Mouse (Mus musculus) kidney, embryonic 16.5 days (tissue): ENCODE results near the gene E130308A19Rik. TPM values are rescaled to one million over a fixed set of nuclear protein-coding genes. Genes with fewer than 3 reads are reported as not detected.

Experiments
- ATAC-seq: fragments of 200-750 bp; cut with Nextera tagmentation; 2 replicates; pipeline ENCODE4 v1.8.0; 2017; ENCODE audit warnings: moderate TSS enrichment; ENCODE audit not compliant: low FRiP score, low TSS enrichment
- H3K27ac ChIP-seq: fragments of 300-500 bp; sonication (generic); 2 replicates; pipeline ENCODE4 v1.5.1; 2014; ENCODE audit warnings: low read length
- H3K27me3 ChIP-seq: fragments of 300-500 bp; sonication (generic); 2 replicates; pipeline ENCODE4 v1.6.1; 2014; ENCODE audit warnings: low read length, control low read depth, mixed read lengths; ENCODE audit not compliant: insufficient read depth
- H3K36me3 ChIP-seq: fragments of 300-500 bp; sonication (generic); 2 replicates; pipeline ENCODE4 v1.6.1; 2014; ENCODE audit warnings: low read length, control low read depth, mixed read lengths; ENCODE audit not compliant: insufficient read depth
- H3K4me1 ChIP-seq: fragments of 300-500 bp; sonication (generic); 2 replicates; pipeline ENCODE4 v1.6.1; 2014; ENCODE audit warnings: low read length, control low read depth, mixed read lengths; ENCODE audit not compliant: insufficient read depth
- H3K4me2 ChIP-seq: fragments of 300-500 bp; sonication (generic); replicated peaks from 2 replicates; pipeline ENCODE4 v1.6.1; 2014; ENCODE audit warnings: low read depth, low read length
- H3K4me3 ChIP-seq: fragments of 300-500 bp; sonication (generic); 2 replicates; pipeline ENCODE4 v1.5.1; 2014; ENCODE audit warnings: mild to moderate bottlenecking, low read length
- H3K9ac ChIP-seq: fragments of 300-500 bp; sonication (generic); replicated peaks from 2 replicates; pipeline ENCODE4 v1.6.1; 2014; ENCODE audit warnings: low read length
- H3K9me3 ChIP-seq: fragments of 300-500 bp; sonication (generic); 2 replicates; pipeline ENCODE4 v1.6.1; 2016; ENCODE audit warnings: low read length, control low read depth
- WGBS: fragments of 180-500 bp; shearing (Covaris S2); extraction: QIAGEN DNeasy Blood & Tissue Kit; methylation state at CpG from one replicate; pipeline ENCODE4 v1.1.7; 2014; 5-methylcytosine and 5-hydroxymethylcytosine counted together
- polyA plus RNA-seq: library from polyadenylated mRNA; unstranded; fragments of >200 nt; fragmentation: Nextera tagmentation; extraction: Ambion mirVana; gene quantifications from 2 replicates; pipeline ENCODE4 v1.2.1, GENCODE M21; 2015

The E130308A19Rik gene
- polyA plus RNA-seq, 1 experiment from 2014 or later: 35.8 TPM

DNA sequence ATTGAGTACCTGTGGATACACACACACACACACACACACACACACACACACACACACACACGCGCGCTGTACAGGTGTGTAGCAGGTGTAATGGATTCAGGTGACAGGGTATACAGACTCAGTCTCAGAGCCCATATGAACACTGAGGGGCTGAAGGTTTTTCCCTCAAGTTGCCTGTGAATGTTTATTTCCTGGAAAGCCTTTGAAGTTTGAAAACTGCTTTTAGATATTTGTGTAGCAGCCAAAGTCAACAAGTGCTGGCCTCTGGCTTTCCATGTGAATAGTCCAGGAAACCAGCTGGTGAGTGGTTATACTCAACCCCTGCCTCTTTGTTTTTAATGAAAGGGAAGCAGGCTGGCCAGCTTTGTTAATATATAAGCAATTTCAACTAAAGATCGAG lies 91.3 kb downstream of the E130308A19Rik start:
- H3K9ac ChIP-seq: no peak overlapping the region
- no peak overlapping the region; the same call in 1 of the 2 replicates for H3K4me2 ChIP-seq
- no peaks in the 10 kb centered on the region for H3K9me3 ChIP-seq
- H3K4me1 ChIP-seq: peaks cover 67% of the 10 kb centered on the region
- no peaks in the 10 kb centered on the region for H3K27me3 ChIP-seq
- 47% methylated on average over 4 of the region's 4 CpGs for WGBS
- peaks cover 6% of the 10 kb centered on the region; the same call in 1 of the 2 replicates for H3K36me3 ChIP-seq
- peak; percentile 69 for ATAC-seq
- H3K27ac ChIP-seq: peak overlapping the region; percentile 81
- no peak overlapping the region for H3K4me3 ChIP-seq

DNA sequence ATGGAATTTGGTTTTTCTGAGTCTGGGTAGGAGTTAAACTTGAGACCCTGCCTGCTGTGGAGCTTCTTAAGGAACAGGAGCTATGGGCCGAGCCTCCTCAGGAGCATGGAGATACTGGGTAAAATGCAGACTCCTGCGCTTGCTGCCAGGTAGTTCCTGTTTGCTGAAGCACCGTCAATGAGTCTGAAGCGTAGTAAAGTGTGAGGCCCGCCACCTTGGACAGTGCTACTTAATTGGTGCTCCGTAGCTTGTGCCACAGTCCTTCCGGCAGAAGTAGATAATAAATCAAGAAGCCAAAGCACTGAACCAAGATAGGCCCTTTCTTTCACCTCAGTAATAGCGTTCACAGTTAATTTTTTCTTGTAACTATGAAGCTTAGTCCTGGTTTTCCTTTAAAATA lies 92.5 kb downstream of the E130308A19Rik start:
- no peaks in the 10 kb centered on the region for H3K27me3 ChIP-seq
- H3K4me1 ChIP-seq: peaks cover 56% of the 10 kb centered on the region
- peaks cover 6% of the 10 kb centered on the region; the same call in 1 of the 2 replicates for H3K36me3 ChIP-seq
- peak overlapping the region; percentile 73 for H3K27ac ChIP-seq
- H3K9me3 ChIP-seq: no peaks in the 10 kb centered on the region
- 32% methylated on average over 8 of the region's 8 CpGs for WGBS
- peak; percentile 28; the same call in 1 of the 2 replicates for ATAC-seq
- H3K4me3 ChIP-seq: no peak overlapping the region
- H3K9ac ChIP-seq: no peak overlapping the region
- H3K4me2 ChIP-seq: 0 out of 2 replicates have a peak overlapping the region, but pooled peaks have one; percentile 18

DNA sequence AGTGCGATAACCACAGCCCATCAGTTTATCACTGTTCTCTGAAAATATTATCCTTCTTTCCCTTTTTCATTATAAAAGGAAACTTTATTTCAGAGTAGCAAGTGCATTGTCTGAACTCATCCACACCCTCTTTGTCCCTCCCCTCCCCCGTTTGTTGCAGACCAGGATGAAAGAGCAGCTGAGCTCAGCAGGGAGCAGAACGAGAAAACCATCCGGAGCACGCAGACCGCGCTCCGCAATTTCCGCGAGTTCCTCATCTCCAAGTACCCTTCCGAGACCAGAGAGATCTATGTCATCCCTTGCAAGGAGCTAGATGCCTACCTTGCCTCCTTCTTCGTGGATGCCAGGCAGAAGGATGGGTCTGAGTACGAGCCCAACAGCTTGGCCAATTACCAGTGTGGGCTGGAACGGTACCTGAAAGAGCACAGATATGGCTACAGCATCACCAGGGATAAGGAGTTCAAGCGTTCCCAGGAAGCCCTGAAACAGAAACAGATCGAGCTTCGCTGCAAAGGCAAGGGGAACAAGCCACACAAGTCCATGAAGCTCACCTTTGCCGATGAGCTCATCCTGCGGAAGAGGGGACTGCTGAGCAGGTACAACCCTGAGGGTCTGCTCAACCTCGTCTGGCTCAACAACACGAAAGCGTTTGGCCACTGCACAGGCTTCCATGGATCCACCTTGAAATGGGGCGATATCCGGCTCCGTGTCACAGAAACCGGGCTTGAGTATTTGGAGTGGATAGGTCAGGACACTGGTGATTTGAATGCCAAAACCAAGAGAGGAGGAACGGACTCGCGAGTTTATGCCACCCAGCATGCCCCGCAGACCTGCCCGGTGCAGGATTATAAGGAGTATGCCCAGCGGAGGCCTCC lies 93.7 kb downstream of the E130308A19Rik start:
- peaks cover 48% of the 10 kb centered on the region for H3K4me1 ChIP-seq
- peaks cover 6% of the 10 kb centered on the region; the same call in 1 of the 2 replicates for H3K36me3 ChIP-seq
- H3K9me3 ChIP-seq: no peaks in the 10 kb centered on the region
- 90% methylated on average over 32 of the region's 32 CpGs for WGBS
- H3K9ac ChIP-seq: no peak overlapping the region
- H3K4me2 ChIP-seq: no peak overlapping the region
- no peak for ATAC-seq
- H3K27me3 ChIP-seq: no peaks in the 10 kb centered on the region
- no peak overlapping the region for H3K4me3 ChIP-seq
- H3K27ac ChIP-seq: no peak overlapping the region

DNA sequence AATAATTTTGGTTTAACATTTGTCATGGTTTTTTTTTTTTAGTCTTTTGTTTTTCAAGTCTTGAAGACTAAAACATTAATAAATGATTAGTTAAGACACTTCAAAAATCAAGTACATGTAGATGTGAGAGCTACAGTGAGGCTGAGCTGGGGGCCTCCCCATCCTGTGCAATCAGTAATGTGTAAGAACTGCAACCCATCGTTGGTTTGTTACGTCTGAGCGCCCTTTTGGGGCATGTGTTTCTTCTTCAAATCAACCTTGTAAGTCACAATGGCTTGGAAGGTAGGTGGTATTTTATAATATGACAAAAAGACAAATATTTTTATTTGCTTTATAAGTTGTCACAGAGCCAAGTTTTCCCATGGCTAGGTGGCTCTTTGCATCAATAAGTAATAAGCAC lies 95.8 kb downstream of the E130308A19Rik start:
- ATAC-seq: no peak
- H3K4me1 ChIP-seq: peaks cover 29% of the 10 kb centered on the region

DNA sequence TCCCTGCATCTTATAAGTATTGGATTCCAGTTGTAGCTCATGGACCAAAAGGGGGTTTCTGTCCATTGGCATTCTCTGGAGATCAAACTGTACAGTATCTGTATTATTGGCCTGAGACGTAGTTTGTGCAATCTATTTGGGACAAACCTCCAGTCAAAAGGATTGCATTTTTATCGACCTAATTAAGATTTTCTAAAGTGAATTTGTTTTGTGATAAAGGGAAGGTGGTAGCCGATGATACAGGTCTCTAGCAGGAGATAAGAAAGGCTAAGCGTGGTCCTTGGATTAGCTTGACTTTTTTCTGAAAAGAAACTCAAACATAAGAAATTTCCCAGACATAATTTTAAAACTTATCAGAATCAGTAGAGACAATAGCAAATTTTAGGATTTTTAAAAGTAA lies 99.6 kb downstream of the E130308A19Rik start:
- Histone ChIP-seq H3K27me3 (no peaks in the 10 kb centered on the region), H3K9me3 (no peaks in the 10 kb centered on the region), H3K9ac (no peak overlapping the region), H3K36me3 (no peaks in the 10 kb centered on the region; the same call in 1 of the 2 replicates), H3K4me3 (no peak overlapping the region), H3K27ac (no peak overlapping the region), H3K4me1 (peaks cover 19% of the 10 kb centered on the region), H3K4me2 (no peak overlapping the region)
- no peak for ATAC-seq
- WGBS: 89% methylated on average over 4 of the region's 4 CpGs

More for the DNA sequence above, 95.8 kb downstream of the E130308A19Rik start:
- no peak overlapping the region for H3K4me2 ChIP-seq
- no peak overlapping the region for H3K4me3 ChIP-seq
- H3K36me3 ChIP-seq: peaks cover 6% of the 10 kb centered on the region; the same call in 1 of the 2 replicates
- 65% methylated on average over 3 of the region's 3 CpGs for WGBS
- H3K27me3 ChIP-seq: no peaks in the 10 kb centered on the region
- no peak overlapping the region for H3K9ac ChIP-seq
- no peaks in the 10 kb centered on the region for H3K9me3 ChIP-seq
- H3K27ac ChIP-seq: no peak overlapping the region

DNA sequence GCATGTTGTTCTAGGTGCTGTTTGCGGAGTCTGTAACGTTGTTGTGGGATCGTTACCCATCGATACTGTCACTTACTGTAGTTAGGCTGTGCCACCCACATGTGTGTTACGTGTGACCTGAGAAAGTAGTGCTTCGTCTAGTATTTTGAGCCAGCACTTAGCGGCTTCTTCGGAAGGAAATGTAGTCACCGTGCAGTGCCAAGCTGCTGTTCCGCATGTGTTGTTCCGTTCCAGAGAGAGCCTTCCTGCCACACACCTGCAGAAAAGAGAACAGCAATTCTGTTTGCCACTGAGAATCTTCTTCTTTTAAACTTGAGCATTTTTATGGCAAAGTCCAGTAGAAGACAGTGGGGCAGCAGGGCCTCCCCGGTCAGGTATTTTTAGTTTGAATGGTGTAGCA lies 100.5 kb downstream of the E130308A19Rik start:
- no peaks in the 10 kb centered on the region for H3K36me3 ChIP-seq
- H3K4me3 ChIP-seq: no peak overlapping the region
- H3K27ac ChIP-seq: no peak overlapping the region
- H3K4me1 ChIP-seq: peaks cover 13% of the 10 kb centered on the region
- no peak overlapping the region for H3K9ac ChIP-seq
- no peak for ATAC-seq
- H3K27me3 ChIP-seq: no peaks in the 10 kb centered on the region
- no peak overlapping the region for H3K4me2 ChIP-seq
- WGBS: 79% methylated on average over 12 of the region's 12 CpGs
- H3K9me3 ChIP-seq: no peaks in the 10 kb centered on the region

DNA sequence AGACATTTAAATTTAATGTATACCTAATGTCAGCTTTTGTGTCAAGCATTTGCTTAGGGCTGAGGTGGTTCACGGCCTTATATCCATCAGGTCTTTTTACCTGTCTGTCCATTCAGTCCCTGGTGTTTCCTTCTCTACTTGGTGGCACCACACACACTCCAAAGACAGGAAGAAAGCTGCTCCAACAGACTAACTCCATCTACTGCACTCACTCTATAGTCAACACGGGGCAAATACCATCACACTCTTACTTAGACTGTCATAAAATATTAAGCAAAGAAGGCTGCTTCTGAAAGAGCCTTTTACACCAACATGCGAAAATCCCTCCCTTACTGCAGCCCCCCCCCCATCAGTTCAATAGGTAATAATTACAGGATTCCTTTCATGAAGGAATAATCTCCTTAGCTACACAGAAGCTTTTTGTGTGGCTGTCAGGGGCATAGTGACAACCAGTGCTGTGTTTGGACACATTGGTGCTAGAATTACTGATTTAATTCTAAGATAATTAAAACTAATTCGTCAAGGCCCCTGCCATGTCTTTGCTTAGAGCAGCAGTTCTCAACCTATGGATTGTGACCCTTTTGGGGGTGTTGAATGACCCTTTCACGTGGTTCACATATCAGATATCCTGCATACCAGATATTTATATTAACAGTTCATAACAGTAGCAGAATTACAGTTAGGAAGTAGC lies 101.3 kb downstream of the E130308A19Rik start:
- no peak for ATAC-seq
- Histone ChIP-seq H3K27me3 (no peaks in the 10 kb centered on the region), H3K36me3 (no peaks in the 10 kb centered on the region), H3K4me2 (no peak overlapping the region), H3K4me3 (no peak overlapping the region), H3K27ac (no peak overlapping the region), H3K9me3 (no peaks in the 10 kb centered on the region), H3K4me1 (0 out of 2 replicates have a peak, but pooled peaks cover 9% of the 10 kb centered on the region), H3K9ac (no peak overlapping the region)
- 53% methylated on average over 5 of the region's 5 CpGs for WGBS

DNA sequence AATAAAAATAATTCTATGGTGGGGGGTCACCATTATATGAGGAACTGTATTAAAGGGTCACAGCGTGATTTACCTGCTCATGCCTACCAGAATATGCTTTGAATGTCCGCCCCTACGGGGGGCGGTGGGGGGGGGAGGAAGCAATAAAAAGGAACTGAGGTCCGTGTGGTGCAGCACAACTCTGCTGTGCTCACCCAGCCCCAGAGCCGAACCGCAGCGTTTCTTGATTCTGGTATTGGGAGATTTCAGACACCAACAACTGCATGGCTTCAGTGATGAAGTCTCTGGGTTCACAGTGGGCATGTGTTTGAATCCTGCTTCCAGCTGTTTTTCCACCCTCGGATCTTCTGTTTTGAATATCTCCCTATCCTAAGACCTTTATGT lies 101.9 kb downstream of the E130308A19Rik start:
- no peak overlapping the region for H3K9ac ChIP-seq
- H3K27ac ChIP-seq: no peak overlapping the region
- 0 out of 2 replicates have a peak, but pooled peaks cover 9% of the 10 kb centered on the region for H3K4me1 ChIP-seq
- WGBS: 51% methylated on average over 9 of the region's 9 CpGs
- no peak overlapping the region for H3K4me3 ChIP-seq
- no peak overlapping the region for H3K4me2 ChIP-seq
- no peak for ATAC-seq
- H3K36me3 ChIP-seq: no peaks in the 10 kb centered on the region
- H3K27me3 ChIP-seq: no peaks in the 10 kb centered on the region
- H3K9me3 ChIP-seq: no peaks in the 10 kb centered on the region

DNA sequence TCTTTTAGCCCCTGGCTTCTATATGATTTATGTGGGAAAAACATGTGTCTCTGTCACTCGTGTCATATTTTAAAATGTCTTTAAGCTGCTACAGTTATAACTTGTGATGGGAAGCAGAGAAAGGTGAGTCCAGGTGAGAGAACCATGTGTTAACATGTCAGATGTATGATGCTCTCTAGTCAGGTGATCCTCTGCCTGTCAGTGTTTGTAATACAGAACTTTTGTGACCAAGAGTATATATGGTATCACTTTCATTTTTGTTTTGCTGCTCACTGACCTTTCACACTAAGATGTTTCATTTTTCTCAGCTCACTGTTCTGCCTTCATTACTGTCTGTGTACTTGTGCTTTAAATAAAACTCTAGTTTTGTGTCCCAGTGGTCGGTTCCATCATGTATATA lies 102.8 kb downstream of the E130308A19Rik start:
- no peak for ATAC-seq
- no peaks in the 10 kb centered on the region for H3K27me3 ChIP-seq
- H3K27ac ChIP-seq: no peak overlapping the region
- WGBS: 80% methylated on average over 2 of the region's 2 CpGs
- H3K4me2 ChIP-seq: no peak overlapping the region
- H3K4me1 ChIP-seq: 0 out of 2 replicates have a peak, but pooled peaks cover 9% of the 10 kb centered on the region
- H3K4me3 ChIP-seq: no peak overlapping the region
- no peaks in the 10 kb centered on the region for H3K36me3 ChIP-seq
- H3K9me3 ChIP-seq: no peaks in the 10 kb centered on the region
- H3K9ac ChIP-seq: no peak overlapping the region
